Mouse (Mus musculus) heart, embryonic 11.5 days (tissue): ENCODE measurements around the gene Apobec3. TPM values are rescaled to one million over a fixed set of nuclear protein-coding genes. Genes with fewer than 3 reads are reported as not detected.

ENCODE experiments used
- ATAC-seq: fragments of 200-750 bp; cut with Nextera tagmentation; replicated peaks from 2 replicates; pipeline ENCODE4 v1.8.0; 2017; ENCODE audit warnings: moderate library complexity; ENCODE audit not compliant: insufficient number of reproducible peaks, low FRiP score, low TSS enrichment
- H3K27ac ChIP-seq: fragments of 300-500 bp; sonication (generic); 2 replicates; pipeline ENCODE4 v1.5.1; 2014; ENCODE audit warnings: mild to moderate bottlenecking, low read depth, low read length
- H3K27me3 ChIP-seq: fragments of 300-500 bp; sonication (generic); 2 replicates; pipeline ENCODE4 v1.6.1; 2014; ENCODE audit warnings: mild to moderate bottlenecking, low read length, mixed read lengths; ENCODE audit not compliant: control insufficient read depth, insufficient read depth
- H3K36me3 ChIP-seq: fragments of 300-500 bp; sonication (generic); 2 replicates; pipeline ENCODE4 v1.6.1; 2014; ENCODE audit warnings: mild to moderate bottlenecking, low read length, moderate library complexity, mixed read lengths; ENCODE audit not compliant: control insufficient read depth, insufficient read depth
- H3K4me1 ChIP-seq: fragments of 300-500 bp; sonication (generic); 2 replicates; pipeline ENCODE4 v1.6.1; 2014; ENCODE audit warnings: low read length; ENCODE audit not compliant: control insufficient read depth, insufficient read depth
- H3K4me2 ChIP-seq: fragments of 300-500 bp; sonication (generic); 2 replicates; pipeline ENCODE4 v1.6.1; 2014; ENCODE audit warnings: mild to moderate bottlenecking, moderate library complexity
- H3K4me3 ChIP-seq: fragments of 300-500 bp; sonication (generic); 2 replicates; pipeline ENCODE4 v1.5.1; 2014; ENCODE audit warnings: low read depth, low read length
- H3K9ac ChIP-seq: fragments of 300-500 bp; sonication (generic); 2 replicates; pipeline ENCODE4 v1.6.1; 2014; ENCODE audit warnings: mild to moderate bottlenecking, low read depth, low read length, moderate library complexity
- H3K9me3 ChIP-seq: fragments of 300-500 bp; sonication (generic); replicated peaks from 2 replicates; pipeline ENCODE4 v1.6.1; 2016; ENCODE audit warnings: low read length; ENCODE audit not compliant: control insufficient read depth
- WGBS: fragments of 180-500 bp; shearing (Covaris S2); extraction: QIAGEN DNeasy Blood & Tissue Kit; methylation state at CpG from one replicate; pipeline ENCODE4 v1.1.7; 2014; ENCODE audit not compliant: insufficient replicate concordance; 5-methylcytosine and 5-hydroxymethylcytosine counted together
- polyA plus RNA-seq: library from polyadenylated mRNA; unstranded; fragments of >200 nt; fragmentation: Nextera tagmentation; extraction: Ambion mirVana; gene quantifications from 2 replicates; pipeline ENCODE4 v1.2.1, GENCODE M21; 2014

Apobec3 gene
- polyA plus RNA-seq, 1 experiment from 2014 or later = 12.0 TPM

DNA sequence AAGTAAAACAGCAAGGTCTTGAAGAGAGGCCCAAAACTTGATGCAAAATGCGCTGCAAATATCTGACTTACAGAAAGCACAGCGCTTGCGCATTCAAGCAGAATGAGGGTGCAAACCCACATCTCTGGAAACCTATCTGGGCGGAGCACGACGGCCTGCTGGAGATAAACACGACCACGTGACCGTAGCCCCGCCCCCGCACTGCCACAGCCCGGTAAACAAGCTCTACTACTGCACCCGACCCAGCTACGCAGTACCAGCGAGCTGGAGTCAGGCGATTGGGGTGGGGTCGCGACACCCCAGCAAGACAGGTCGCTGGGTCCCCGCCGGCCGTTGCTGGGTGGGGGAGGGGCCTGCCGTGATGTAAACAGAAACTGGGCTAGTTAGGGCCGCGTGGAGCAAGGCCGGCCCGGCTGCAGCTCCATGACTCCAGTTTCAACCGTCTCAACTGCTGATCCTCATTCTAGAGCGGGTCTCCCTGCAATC lies 36.2 kb downstream of the Apobec3 start:
- no peaks in the 10 kb centered on the region; the same call in none of the 2 replicates for H3K4me1 ChIP-seq
- H3K9ac ChIP-seq = peak overlapping the region; percentile 73
- no peaks in the 10 kb centered on the region for H3K9me3 ChIP-seq
- 1% methylated on average over 29 of the region's 29 CpGs for WGBS
- peak overlapping the region; percentile 73 for H3K4me2 ChIP-seq
- peak; percentile 85 for ATAC-seq
- peaks cover 26% of the 10 kb centered on the region for H3K27me3 ChIP-seq
- peak overlapping the region; percentile 75; the same call in 1 of the 2 replicates for H3K27ac ChIP-seq
- H3K36me3 ChIP-seq = no peaks in the 10 kb centered on the region
- H3K4me3 ChIP-seq = peak overlapping the region; percentile 59

DNA sequence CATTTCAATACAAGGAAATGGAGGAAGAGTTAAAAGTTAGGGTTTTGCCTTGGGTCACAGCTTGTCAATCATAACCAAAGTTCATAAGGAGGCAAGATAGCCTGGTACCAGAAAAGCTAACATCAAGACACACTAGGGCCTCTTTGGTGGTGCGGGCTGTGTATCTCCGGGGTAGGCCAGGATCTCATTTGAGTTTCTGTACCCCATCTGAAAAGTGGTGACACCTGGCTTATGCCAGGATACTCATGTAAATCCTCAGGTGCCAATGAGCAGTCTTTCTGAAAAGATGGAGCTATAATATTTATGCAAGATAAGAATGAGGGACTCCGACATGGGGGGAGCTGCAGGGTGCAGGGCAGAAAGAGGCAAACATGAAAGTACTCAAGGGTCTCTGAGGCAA lies 36.9 kb downstream of the Apobec3 start:
- Histone ChIP-seq H3K27me3 (peaks cover 33% of the 10 kb centered on the region), H3K4me1 (no peaks in the 10 kb centered on the region; the same call in none of the 2 replicates), H3K4me2 (peak overlapping the region; percentile 73), H3K9me3 (no peaks in the 10 kb centered on the region), H3K4me3 (peak overlapping the region; percentile 59; the same call in 1 of the 2 replicates), H3K27ac (peak overlapping the region; percentile 75; the same call in 1 of the 2 replicates), H3K36me3 (no peaks in the 10 kb centered on the region), H3K9ac (peak overlapping the region; percentile 73)
- WGBS = 77% methylated on average over 3 of the region's 3 CpGs
- no peak for ATAC-seq

DNA sequence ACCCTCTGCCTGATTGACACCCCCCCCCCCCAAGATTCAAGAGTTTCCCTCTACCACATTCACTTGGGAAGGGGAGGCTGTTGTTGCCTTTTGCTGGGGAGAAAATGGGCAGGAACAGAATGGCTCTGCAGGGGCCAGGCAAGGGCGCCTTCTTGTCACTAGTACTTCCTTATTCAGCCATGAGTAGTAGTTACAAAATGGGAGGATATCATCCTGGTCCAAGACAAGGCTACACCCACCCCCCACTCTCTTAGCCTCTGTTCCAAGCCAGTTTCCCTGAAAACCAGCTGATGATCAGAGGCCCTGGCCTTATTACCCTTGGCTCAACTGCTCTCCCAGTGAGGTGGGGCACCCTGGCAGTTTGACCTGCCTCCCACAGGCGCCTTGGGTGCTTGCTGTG lies 37.3 kb downstream of the Apobec3 start:
- 83% methylated on average over 2 of the region's 2 CpGs for WGBS
- H3K9me3 ChIP-seq = no peaks in the 10 kb centered on the region
- H3K4me3 ChIP-seq = no peak overlapping the region
- no peak overlapping the region; the same call in 1 of the 2 replicates for H3K27ac ChIP-seq
- H3K36me3 ChIP-seq = no peaks in the 10 kb centered on the region
- peaks cover under 1% of the 10 kb centered on the region for H3K4me1 ChIP-seq
- H3K27me3 ChIP-seq = peaks cover 37% of the 10 kb centered on the region
- no peak overlapping the region for H3K4me2 ChIP-seq
- H3K9ac ChIP-seq = no peak overlapping the region
- ATAC-seq = no peak

DNA sequence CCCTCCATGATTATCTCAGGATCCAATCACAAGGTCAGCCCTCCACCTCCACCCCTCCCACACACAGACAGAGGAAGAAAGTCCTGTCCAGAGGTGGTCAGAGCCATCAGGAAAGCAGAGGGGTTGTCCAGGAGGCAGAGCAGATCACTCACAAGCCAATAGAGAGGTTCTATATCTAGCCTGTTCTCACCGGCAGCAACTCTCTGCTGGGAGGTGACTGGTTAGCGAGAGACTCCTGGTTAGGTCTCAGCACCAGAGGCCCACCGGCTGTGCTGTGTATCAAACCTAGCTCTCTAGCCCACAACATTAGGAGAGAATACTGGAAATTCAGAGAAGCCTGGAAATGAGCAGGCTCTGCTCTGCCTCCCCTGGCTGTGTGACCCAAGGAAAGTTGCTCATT lies 38.3 kb downstream of the Apobec3 start:
- peaks cover 45% of the 10 kb centered on the region for H3K27me3 ChIP-seq
- no peaks in the 10 kb centered on the region for H3K36me3 ChIP-seq
- no peak for ATAC-seq
- WGBS = 67% methylated on average over 3 of the region's 3 CpGs
- no peaks in the 10 kb centered on the region for H3K9me3 ChIP-seq
- no peak overlapping the region for H3K9ac ChIP-seq
- no peak overlapping the region for H3K4me2 ChIP-seq
- H3K4me3 ChIP-seq = no peak overlapping the region
- no peak overlapping the region for H3K27ac ChIP-seq
- peaks cover 2% of the 10 kb centered on the region for H3K4me1 ChIP-seq

DNA sequence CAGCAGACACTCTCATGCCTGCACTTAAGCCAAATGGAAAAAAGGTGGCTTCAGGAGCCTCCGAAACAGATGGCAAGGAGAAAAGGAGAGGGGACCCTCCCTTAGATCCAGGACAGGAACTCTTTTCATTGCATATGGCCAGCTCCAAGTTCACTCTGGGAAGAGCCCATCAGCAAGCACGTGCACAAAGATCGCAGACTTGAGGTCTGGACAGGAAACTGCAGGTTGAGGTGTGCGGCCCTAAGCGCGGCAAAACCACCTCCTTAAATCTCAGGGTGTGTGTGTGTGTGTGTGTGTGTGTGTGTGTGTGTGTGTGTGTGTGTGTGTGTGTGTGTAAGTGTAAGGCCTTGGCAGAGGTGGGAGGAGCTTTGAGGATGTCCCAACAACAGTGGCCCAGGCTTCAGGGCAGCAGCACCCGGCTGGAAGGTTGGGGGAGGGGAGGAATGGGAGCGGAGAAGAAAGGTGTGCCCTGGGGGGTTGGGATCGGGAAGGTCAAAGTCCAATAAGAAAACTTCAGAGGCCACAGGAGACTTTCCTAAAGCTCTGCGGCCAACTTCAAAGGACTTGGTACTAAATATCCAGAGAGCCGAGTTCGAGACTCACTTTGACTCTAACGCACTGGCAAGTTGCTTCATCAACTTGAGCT lies 40.2 kb downstream of the Apobec3 start:
- Histone ChIP-seq H3K27ac (no peak overlapping the region), H3K4me3 (peak overlapping the region; percentile 65), H3K36me3 (no peaks in the 10 kb centered on the region), H3K9me3 (no peaks in the 10 kb centered on the region), H3K27me3 (peaks cover 56% of the 10 kb centered on the region), H3K9ac (no peak overlapping the region), H3K4me1 (peaks cover 2% of the 10 kb centered on the region), H3K4me2 (peak overlapping the region; percentile 95)
- 16% methylated on average over 13 of the region's 13 CpGs for WGBS
- no peak for ATAC-seq

DNA sequence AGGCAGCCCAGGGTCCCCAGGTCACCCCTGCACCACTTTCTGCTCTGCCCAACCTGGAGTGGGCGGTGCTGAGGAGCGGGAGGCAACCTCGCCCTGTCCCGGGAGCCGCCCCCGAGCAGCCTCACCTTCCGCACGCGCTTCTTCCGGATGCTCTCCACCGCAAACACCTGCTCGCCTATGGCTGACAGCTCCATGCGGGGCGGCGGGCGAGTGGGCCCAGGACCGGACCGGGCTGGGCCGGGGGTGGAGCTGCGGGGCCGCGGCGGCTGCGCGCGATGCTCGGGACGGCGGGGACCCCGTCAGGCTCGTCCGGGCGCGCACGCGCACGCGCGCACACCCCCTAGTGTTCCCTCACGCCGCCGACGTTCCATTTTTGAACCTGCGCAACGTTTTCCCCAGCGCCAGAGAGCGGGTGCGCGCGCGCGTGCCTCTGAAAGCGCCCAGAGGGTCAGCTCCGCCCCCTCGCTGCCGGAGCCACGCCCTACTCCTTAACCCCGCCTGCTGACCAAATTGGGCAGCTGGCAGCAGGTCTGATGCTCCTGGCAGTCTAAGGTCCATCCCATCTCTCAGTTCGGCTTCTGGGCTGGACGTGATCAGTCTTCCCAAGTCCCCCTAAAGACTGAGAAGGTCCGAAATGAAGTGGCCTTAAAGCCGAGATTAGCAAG lies 41.0 kb downstream of the Apobec3 start:
- under 1% methylated on average over 54 of the region's 62 CpGs for WGBS
- peak; percentile 53 for ATAC-seq
- Histone ChIP-seq H3K36me3 (no peaks in the 10 kb centered on the region), H3K4me3 (peak overlapping the region; percentile 65), H3K27ac (peak overlapping the region; percentile 54; the same call in 1 of the 2 replicates), H3K9ac (peak overlapping the region; percentile 69), H3K9me3 (no peaks in the 10 kb centered on the region), H3K4me1 (peaks cover 2% of the 10 kb centered on the region; the same call in 1 of the 2 replicates), H3K27me3 (peaks cover 56% of the 10 kb centered on the region), H3K4me2 (peak overlapping the region; percentile 95)

DNA sequence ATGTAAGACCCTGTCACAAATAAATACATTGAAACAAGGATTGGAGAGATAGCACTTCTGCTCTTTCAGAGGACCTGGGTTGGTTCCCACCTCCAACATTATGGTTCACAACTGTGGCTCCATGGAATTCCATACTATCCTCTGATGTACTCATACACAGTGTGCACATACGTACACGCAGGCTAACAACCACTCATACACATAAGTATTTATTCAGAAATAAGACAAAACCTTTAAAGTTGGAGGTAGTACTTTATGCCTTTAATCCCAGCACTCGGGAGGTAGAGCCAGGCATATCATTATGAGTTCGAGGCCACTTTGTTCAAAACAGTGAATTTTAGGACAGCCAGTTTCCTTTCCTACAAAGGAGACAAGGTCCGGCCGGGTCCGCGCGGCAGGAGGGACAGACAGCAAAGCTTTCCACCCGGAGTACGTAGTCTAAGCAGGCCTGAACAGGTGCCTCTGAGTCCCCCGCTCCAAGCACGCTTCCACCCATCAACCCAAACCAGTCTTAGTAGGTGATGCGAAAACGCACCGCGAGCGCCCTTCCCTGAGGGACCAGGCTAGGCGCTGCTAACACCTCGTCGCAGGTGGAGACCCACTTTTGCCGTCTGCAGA lies 41.7 kb downstream of the Apobec3 start:
- no peak for ATAC-seq
- peaks cover 56% of the 10 kb centered on the region for H3K27me3 ChIP-seq
- 4% methylated on average over 22 of the region's 22 CpGs for WGBS

DNA sequence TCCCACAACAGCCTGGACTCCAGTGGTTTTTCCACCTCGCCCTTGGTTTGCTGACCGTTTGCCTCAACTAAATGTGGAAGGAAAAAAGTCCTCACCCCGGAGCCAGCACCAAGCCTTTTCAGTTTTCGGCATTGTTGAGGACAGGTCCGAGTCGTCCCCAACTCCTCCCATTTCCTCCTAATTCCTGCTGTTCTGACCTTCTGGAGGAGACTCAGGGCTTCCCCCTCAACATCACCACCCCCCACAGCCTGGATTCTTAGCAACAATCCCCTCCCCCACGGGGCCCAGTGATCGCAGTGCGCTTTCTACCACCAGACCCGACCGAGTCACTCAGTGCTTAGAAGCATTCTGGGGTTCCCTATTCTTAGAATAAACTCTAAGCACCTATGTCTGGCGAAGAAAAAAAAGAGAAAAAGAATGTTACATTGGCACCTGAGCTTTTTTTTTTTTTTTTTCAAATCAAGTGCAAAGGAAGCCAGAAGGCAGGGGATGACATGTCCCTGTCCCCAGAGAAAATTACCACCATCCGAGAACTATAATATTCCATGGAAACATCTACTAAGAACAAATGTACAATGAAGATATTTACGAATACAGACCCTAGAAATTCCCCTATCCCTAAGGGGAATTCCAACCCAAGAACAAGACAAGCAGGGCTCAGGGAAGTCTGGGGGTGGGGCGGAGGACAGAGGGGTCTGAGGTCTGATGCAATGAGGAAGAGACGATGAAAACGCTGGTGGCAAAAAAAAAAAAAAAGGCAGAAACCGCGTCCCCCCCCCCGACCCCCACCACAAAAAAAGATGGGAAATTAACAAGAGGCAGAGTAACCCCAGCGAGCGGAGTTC lies 42.4 kb downstream of the Apobec3 start:
- 3% methylated on average over 22 of the region's 22 CpGs for WGBS
- ATAC-seq = no peak
- H3K4me3 ChIP-seq = peak overlapping the region; percentile 15; the same call in 1 of the 2 replicates
- H3K9ac ChIP-seq = no peak overlapping the region
- H3K4me2 ChIP-seq = peak overlapping the region; percentile 41
- no peak overlapping the region for H3K27ac ChIP-seq
- H3K36me3 ChIP-seq = no peaks in the 10 kb centered on the region
- peaks cover 56% of the 10 kb centered on the region for H3K27me3 ChIP-seq
- H3K9me3 ChIP-seq = no peaks in the 10 kb centered on the region
- 0 out of 2 replicates have a peak, but pooled peaks cover 2% of the 10 kb centered on the region for H3K4me1 ChIP-seq

More for the DNA sequence above, 41.7 kb downstream of the Apobec3 start:
- no peak overlapping the region for H3K27ac ChIP-seq
- peak overlapping the region; percentile 65 for H3K4me3 ChIP-seq
- no peaks in the 10 kb centered on the region for H3K9me3 ChIP-seq
- H3K4me1 ChIP-seq = peaks cover 2% of the 10 kb centered on the region; the same call in 1 of the 2 replicates
- no peak overlapping the region for H3K9ac ChIP-seq
- no peaks in the 10 kb centered on the region for H3K36me3 ChIP-seq
- peak overlapping the region; percentile 95 for H3K4me2 ChIP-seq
